Mouse (Mus musculus) layer of hippocampus, postnatal 36 days (tissue): Measurements from ENCODE around the gene Lamtor1. TPM values are rescaled to one million over a fixed set of nuclear protein-coding genes. Genes with fewer than 3 reads are reported as not detected.
A peak's percentile ranks its signal among the peaks of the same experiment; 100 is the strongest.

Experiments
- DNase-seq, 2 experiments: peaks; one replicate each; pipeline ENCODE4 v3.0.0; 2022
- total RNA-seq, 2 experiments: library from RNA; stranded (reverse); gene quantifications; 2 replicates each; pipeline ENCODE4 v1.2.3; 2021

The Lamtor1 gene
- total RNA-seq, result 10 to 100 TPM; 87.9 to 90.5 TPM

GRCm38 (mm10) chr7:101905561-101906286, at the start of gene Lamtor1:
Lamtor1 (plus strand) TSS chr7:101905904.
- DNase-seq, result peak; percentile 100

GRCm38 (mm10) chr7:101857094-101857493, 48.6 kb upstream of the Lamtor1 start, which contains the start of gene Folr2:
Folr2 (minus strand) TSS chr7:101857194.
- DNase-seq, result no peak

- no peak for DNase-seq
These were observed 47.3 kb upstream of the Lamtor1 start for GRCm38 (mm10) chr7:101858362-101858761.

- DNase-seq, result no peak
These were observed 44.7 kb upstream of the Lamtor1 start for GRCm38 (mm10) chr7:101860978-101861377.

- DNase-seq, result no peak
These were observed 43.4 kb upstream of the Lamtor1 start for GRCm38 (mm10) chr7:101862291-101862690.

- DNase-seq, result no peak
These were observed 42.3 kb upstream of the Lamtor1 start, which contains the start of gene Anapc15 for GRCm38 (mm10) chr7:101863415-101863814. Anapc15 (plus strand) TSS chr7:101863715.

GRCm38 (mm10) chr7:101866491-101867265, 39.0 kb upstream of the Lamtor1 start:
- DNase-seq, result no peak

GRCm38 (mm10) chr7:101867482-101867881, 38.2 kb upstream of the Lamtor1 start:
- no peak for DNase-seq

- no peak for DNase-seq
These were observed 37.2 kb upstream of the Lamtor1 start for GRCm38 (mm10) chr7:101868241-101869162.

- DNase-seq, result no peak
These were observed 36.6 kb upstream of the Lamtor1 start for GRCm38 (mm10) chr7:101869163-101869500.

GRCm38 (mm10) chr7:101870629-101871028, 35.1 kb upstream of the Lamtor1 start, which contains the start of gene Folr1:
Folr1 (minus strand) TSS chr7:101870788.
- DNase-seq, result no peak

GRCm38 (mm10) chr7:101871296-101871695, 34.4 kb upstream of the Lamtor1 start:
- DNase-seq, result no peak

GRCm38 (mm10) chr7:101875978-101876377, 29.7 kb upstream of the Lamtor1 start:
- DNase-seq, result no peak

GRCm38 (mm10) chr7:101880855-101881254, 24.8 kb upstream of the Lamtor1 start:
- DNase-seq, result peak; percentile 40 to 42

- DNase-seq, result no peak
These were observed 23.1 kb upstream of the Lamtor1 start for GRCm38 (mm10) chr7:101882413-101883154.

- no peak for DNase-seq
These were observed 21.5 kb upstream of the Lamtor1 start for GRCm38 (mm10) chr7:101884160-101884559.

GRCm38 (mm10) chr7:101886274-101886673, 19.4 kb upstream of the Lamtor1 start:
- DNase-seq, result no peak

GRCm38 (mm10) chr7:101888460-101888859, 17.2 kb upstream of the Lamtor1 start:
- DNase-seq, result no peak

GRCm38 (mm10) chr7:101895695-101896094, 10.0 kb upstream of the Lamtor1 start:
- no peak for DNase-seq

GRCm38 (mm10) chr7:101896104-101897066, 9.3 kb upstream of the Lamtor1 start:
- DNase-seq, result peak; percentile 95 to 96
